Mouse (Mus musculus): ENCODE results near the gene Dcp1b. TPM values are rescaled to one million over a fixed set of nuclear protein-coding genes. Genes with fewer than 3 reads are reported as not detected.

Dcp1b gene
- polyA plus RNA-seq, 1 experiment from 2014 or later = 8.6 TPM

DNA sequence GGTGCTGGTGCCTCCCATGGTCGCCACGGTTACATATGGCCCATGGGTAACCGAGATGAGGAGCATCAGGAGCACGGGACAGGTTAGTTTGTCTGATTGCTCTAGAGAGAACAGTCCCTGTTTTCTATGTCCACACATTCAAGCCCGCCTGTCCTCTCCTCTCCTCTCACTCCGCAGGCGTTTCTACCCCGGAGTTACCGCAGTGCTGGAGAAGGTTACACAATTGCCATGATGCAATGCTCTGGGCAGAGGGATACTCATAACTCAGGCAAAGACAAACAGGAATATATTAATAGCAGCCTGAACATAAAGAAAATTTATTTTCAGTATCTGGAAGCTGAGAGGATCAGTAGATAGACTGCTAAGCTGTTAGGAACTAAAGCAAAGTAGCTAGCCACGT, 37.3 kb upstream of the Dcp1b start:
- WGBS = 69% methylated on average over 10 of the region's 10 CpGs
- no peaks in the 10 kb centered on the region for H3K27me3 ChIP-seq (ENCODE audit: control insufficient read depth, insufficient read depth, low read length)
- no peak overlapping the region for H3K9ac ChIP-seq (ENCODE audit: low read length)
- no peak overlapping the region for H3K4me3 ChIP-seq (ENCODE audit: control insufficient read depth in 1 of 2, insufficient read depth in 1 of 2, low read depth in 1 of 2, low read length in 2 of 2)
- H3K27ac ChIP-seq (replicated peaks in 1 of 2; ENCODE audit: control insufficient read depth in 1 of 2, insufficient read depth in 1 of 2, low read depth in 2 of 2, low read length in 2 of 2) = 0 out of 4 replicates have a peak overlapping the region, but pooled peaks of 1 of the 2 experiments have one; percentile 10
- no peak overlapping the region for H3K4me2 ChIP-seq (ENCODE audit: low read length)
- H3K36me3 ChIP-seq (ENCODE audit: control insufficient read depth, insufficient read depth, low read length) = peaks cover 4% of the 10 kb centered on the region; the same call in 1 of the 2 replicates
- H3K4me1 ChIP-seq (ENCODE audit: control insufficient read depth in 2 of 2, insufficient read depth in 2 of 2, low read length in 2 of 2) = peaks cover 28 to 55% of the 10 kb centered on the region in 2 experiments
- no peak for ATAC-seq (ENCODE audit: insufficient number of reproducible peaks, insufficient read depth, low FRiP score, low read depth)
- no peaks in the 10 kb centered on the region for H3K9me3 ChIP-seq (ENCODE audit: control insufficient read depth, low read length)

GRCm38 (mm10) chr6:119139561-119139960, 35.5 kb upstream of the Dcp1b start:
- Histone ChIP-seq H3K4me1 (ENCODE audit: control insufficient read depth in 2 of 2, insufficient read depth in 2 of 2, low read length in 2 of 2) (peaks cover 23 to 42% of the 10 kb centered on the region in 2 experiments), H3K9ac (ENCODE audit: low read length) (peak overlapping the region; percentile 54), H3K9me3 (ENCODE audit: control insufficient read depth, low read length) (no peaks in the 10 kb centered on the region), H3K27ac (replicated peaks in 1 of 2; ENCODE audit: control insufficient read depth in 1 of 2, insufficient read depth in 1 of 2, low read depth in 2 of 2, low read length in 2 of 2) (peak overlapping the region; percentile 86 to 93), H3K36me3 (ENCODE audit: control insufficient read depth, insufficient read depth, low read length) (peaks cover 8% of the 10 kb centered on the region), H3K27me3 (ENCODE audit: control insufficient read depth, insufficient read depth, low read length) (no peaks in the 10 kb centered on the region), H3K4me2 (ENCODE audit: low read length) (peak overlapping the region; percentile 57), H3K4me3 (ENCODE audit: control insufficient read depth in 1 of 2, insufficient read depth in 1 of 2, low read depth in 1 of 2, low read length in 2 of 2) (peak overlapping the region in 1 of 2 experiments; percentile 1; a peak in 1 of 4 replicates)
- peak; percentile 89 for ATAC-seq (ENCODE audit: insufficient number of reproducible peaks, insufficient read depth, low FRiP score, low read depth)
- 3% methylated on average over 7 of the region's 7 CpGs for WGBS

DNA sequence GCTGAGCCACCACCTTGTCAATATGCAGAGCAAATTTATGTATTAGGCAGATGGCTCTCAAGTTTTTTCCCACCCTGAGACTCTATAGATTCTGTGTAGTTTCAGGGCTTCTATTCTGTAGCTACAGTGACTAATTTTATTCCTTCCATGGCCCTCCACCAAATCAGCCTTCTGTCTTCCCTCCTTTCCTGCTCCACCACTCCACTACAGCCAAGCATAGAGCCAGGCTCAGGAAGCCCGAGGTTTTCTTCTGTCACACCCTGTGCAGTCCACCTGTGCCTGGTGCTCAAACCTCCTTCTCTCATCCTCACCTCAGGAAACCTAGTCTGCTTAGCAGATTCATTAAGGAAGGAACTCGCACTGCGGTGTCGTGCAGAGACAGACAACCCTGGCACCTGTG, 29.9 kb upstream of the Dcp1b start:
- Histone ChIP-seq H3K4me1 (ENCODE audit: control insufficient read depth in 2 of 2, insufficient read depth in 2 of 2, low read length in 2 of 2) (peaks cover 8 to 30% of the 10 kb centered on the region in 2 experiments), H3K27me3 (ENCODE audit: control insufficient read depth, insufficient read depth, low read length) (no peaks in the 10 kb centered on the region), H3K36me3 (ENCODE audit: control insufficient read depth, insufficient read depth, low read length) (peaks cover 16% of the 10 kb centered on the region), H3K4me3 (ENCODE audit: control insufficient read depth in 1 of 2, insufficient read depth in 1 of 2, low read depth in 1 of 2, low read length in 2 of 2) (no peak overlapping the region), H3K27ac (replicated peaks in 1 of 2; ENCODE audit: control insufficient read depth in 1 of 2, insufficient read depth in 1 of 2, low read depth in 2 of 2, low read length in 2 of 2) (peak overlapping the region in 1 of 2 experiments; percentile 28; a peak in 1 of 4 replicates), H3K4me2 (ENCODE audit: low read length) (no peak overlapping the region), H3K9me3 (ENCODE audit: control insufficient read depth, low read length) (peaks cover 6% of the 10 kb centered on the region; the same call in 1 of the 2 replicates), H3K9ac (ENCODE audit: low read length) (no peak overlapping the region)
- WGBS = 39% methylated on average over 4 of the region's 4 CpGs
- no peak for ATAC-seq (ENCODE audit: insufficient number of reproducible peaks, insufficient read depth, low FRiP score, low read depth)

DNA sequence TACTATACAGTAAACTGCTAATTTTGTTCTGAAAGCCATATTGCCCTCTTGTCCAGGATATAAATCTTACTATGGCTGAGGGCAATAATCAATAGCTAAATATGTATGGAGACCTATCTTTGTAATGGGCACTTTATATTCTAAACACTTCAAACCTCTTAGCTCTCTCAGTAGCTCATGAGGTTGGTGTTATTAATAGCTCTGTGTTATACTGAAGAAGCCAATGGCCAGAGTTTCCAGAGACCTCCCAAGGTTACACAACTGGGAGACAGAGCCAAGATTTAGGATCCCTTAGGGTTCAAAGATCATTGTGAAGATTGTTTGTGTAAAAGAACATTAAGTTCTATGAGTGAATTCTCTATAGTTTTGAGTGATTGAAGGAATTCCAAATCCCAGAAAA, 9.4 kb upstream of the Dcp1b start:
- Histone ChIP-seq H3K9me3 (ENCODE audit: control insufficient read depth, low read length) (no peaks in the 10 kb centered on the region), H3K27me3 (ENCODE audit: control insufficient read depth, insufficient read depth, low read length) (no peaks in the 10 kb centered on the region), H3K36me3 (ENCODE audit: control insufficient read depth, insufficient read depth, low read length) (peaks cover 46% of the 10 kb centered on the region), H3K4me3 (ENCODE audit: control insufficient read depth in 1 of 2, insufficient read depth in 1 of 2, low read depth in 1 of 2, low read length in 2 of 2) (no peak overlapping the region), H3K27ac (replicated peaks in 1 of 2; ENCODE audit: control insufficient read depth in 1 of 2, insufficient read depth in 1 of 2, low read depth in 2 of 2, low read length in 2 of 2) (peak overlapping the region in 1 of 2 experiments; percentile 58; a peak in 1 of 4 replicates), H3K4me1 (ENCODE audit: control insufficient read depth in 2 of 2, insufficient read depth in 2 of 2, low read length in 2 of 2) (peaks cover 2 to 32% of the 10 kb centered on the region in 2 experiments; a peak in 3 of 4 replicates), H3K9ac (ENCODE audit: low read length) (no peak overlapping the region), H3K4me2 (ENCODE audit: low read length) (peak overlapping the region; percentile 17; the same call in 1 of the 2 replicates)
- ATAC-seq (ENCODE audit: insufficient number of reproducible peaks, insufficient read depth, low FRiP score, low read depth) = no peak

DNA sequence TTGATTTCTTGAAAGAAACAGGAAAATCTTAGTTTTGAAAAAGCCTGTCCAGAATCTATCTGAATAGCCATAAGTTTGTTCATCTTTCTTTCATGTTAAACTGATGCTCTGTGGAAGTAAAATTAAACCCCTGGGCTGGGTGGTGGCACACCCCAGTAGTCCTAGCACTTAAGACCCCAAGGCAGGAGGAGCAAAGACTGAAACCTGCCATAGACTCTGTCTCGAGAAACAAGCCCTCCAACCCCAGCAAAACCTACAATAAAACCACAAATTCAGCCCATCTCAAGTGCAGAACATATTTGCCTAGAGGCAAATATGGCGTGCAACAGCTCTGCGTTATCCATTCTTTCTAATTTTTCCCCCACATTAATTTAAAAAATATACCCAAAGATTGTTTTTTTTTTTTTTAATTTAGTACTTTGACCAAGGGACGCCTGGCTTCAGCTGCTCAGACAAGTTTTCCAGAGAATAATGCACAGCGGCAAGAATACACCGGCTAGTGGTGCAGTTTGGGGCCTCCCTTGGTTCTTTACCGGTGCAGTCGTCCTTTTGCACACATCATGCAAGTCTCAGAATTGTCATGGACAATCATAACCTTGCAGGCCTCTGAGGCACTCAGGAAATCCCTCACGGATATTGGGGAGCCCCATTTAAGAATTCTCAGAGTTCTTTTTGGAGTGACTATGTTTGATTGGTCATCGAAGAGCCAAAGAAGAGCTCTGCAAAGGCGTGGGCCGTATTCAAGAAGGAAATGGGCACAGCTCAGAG, 562 bp upstream of the Dcp1b start:
- Histone ChIP-seq H3K4me2 (ENCODE audit: low read length) (peak overlapping the region; percentile 82), H3K27ac (replicated peaks in 1 of 2; ENCODE audit: control insufficient read depth in 1 of 2, insufficient read depth in 1 of 2, low read depth in 2 of 2, low read length in 2 of 2) (peak overlapping the region; percentile 20 to 80), H3K9ac (ENCODE audit: low read length) (peak overlapping the region; percentile 79; the same call in 1 of the 2 replicates), H3K4me3 (ENCODE audit: control insufficient read depth in 1 of 2, insufficient read depth in 1 of 2, low read depth in 1 of 2, low read length in 2 of 2) (peak overlapping the region; percentile 62 to 91), H3K9me3 (ENCODE audit: control insufficient read depth, low read length) (no peaks in the 10 kb centered on the region), H3K36me3 (ENCODE audit: control insufficient read depth, insufficient read depth, low read length) (peaks cover 15% of the 10 kb centered on the region), H3K27me3 (ENCODE audit: control insufficient read depth, insufficient read depth, low read length) (no peaks in the 10 kb centered on the region), H3K4me1 (ENCODE audit: control insufficient read depth in 2 of 2, insufficient read depth in 2 of 2, low read length in 2 of 2) (peaks cover 21 to 55% of the 10 kb centered on the region in 2 experiments)
- no peak for ATAC-seq (ENCODE audit: insufficient number of reproducible peaks, insufficient read depth, low FRiP score, low read depth)
- 55% methylated on average over 12 of the region's 12 CpGs for WGBS

- H3K9ac ChIP-seq (ENCODE audit: low read length) = peak overlapping the region; percentile 79
- H3K4me1 ChIP-seq (ENCODE audit: control insufficient read depth in 2 of 2, insufficient read depth in 2 of 2, low read length in 2 of 2) = peaks cover 26 to 65% of the 10 kb centered on the region in 2 experiments
Measured at GRCm38 (mm10) chr6:119176103-119176502, 1.1 kb downstream of the Dcp1b start.

GRCm38 (mm10) chr6:119177101-119177500, 2.0 kb downstream of the Dcp1b start:
- Histone ChIP-seq H3K4me1 (ENCODE audit: control insufficient read depth in 2 of 2, insufficient read depth in 2 of 2, low read length in 2 of 2) (peaks cover 29 to 67% of the 10 kb centered on the region in 2 experiments), H3K4me3 (ENCODE audit: control insufficient read depth in 1 of 2, insufficient read depth in 1 of 2, low read depth in 1 of 2, low read length in 2 of 2) (peak overlapping the region in 1 of 2 experiments; percentile 4; a peak in 1 of 4 replicates), H3K27ac (replicated peaks in 1 of 2; ENCODE audit: control insufficient read depth in 1 of 2, insufficient read depth in 1 of 2, low read depth in 2 of 2, low read length in 2 of 2) (peak overlapping the region; percentile 40 to 80; a peak in 3 of 4 replicates), H3K9ac (ENCODE audit: low read length) (peak overlapping the region; percentile 79), H3K27me3 (ENCODE audit: control insufficient read depth, insufficient read depth, low read length) (no peaks in the 10 kb centered on the region), H3K36me3 (ENCODE audit: control insufficient read depth, insufficient read depth, low read length) (peaks cover 18% of the 10 kb centered on the region), H3K9me3 (ENCODE audit: control insufficient read depth, low read length) (no peaks in the 10 kb centered on the region), H3K4me2 (ENCODE audit: low read length) (peak overlapping the region; percentile 82)
- WGBS = 7% methylated on average over 8 of the region's 8 CpGs
- no peak for ATAC-seq (ENCODE audit: insufficient number of reproducible peaks, insufficient read depth, low FRiP score, low read depth)

More at GRCm38 (mm10) chr6:119176103-119176502, 1.1 kb downstream of the Dcp1b start:
- H3K4me2 ChIP-seq (ENCODE audit: low read length) = peak overlapping the region; percentile 82
- no peak for ATAC-seq (ENCODE audit: insufficient number of reproducible peaks, insufficient read depth, low FRiP score, low read depth)
- H3K36me3 ChIP-seq (ENCODE audit: control insufficient read depth, insufficient read depth, low read length) = peaks cover 22% of the 10 kb centered on the region
- peak overlapping the region; percentile 11 to 80; a peak in 2 of 4 replicates for H3K27ac ChIP-seq (replicated peaks in 1 of 2; ENCODE audit: control insufficient read depth in 1 of 2, insufficient read depth in 1 of 2, low read depth in 2 of 2, low read length in 2 of 2)
- H3K27me3 ChIP-seq (ENCODE audit: control insufficient read depth, insufficient read depth, low read length) = no peaks in the 10 kb centered on the region
- WGBS = 59% methylated on average over 7 of the region's 7 CpGs
- no peaks in the 10 kb centered on the region for H3K9me3 ChIP-seq (ENCODE audit: control insufficient read depth, low read length)
- peak overlapping the region in 1 of 2 experiments; percentile 62; a peak in 2 of 4 replicates for H3K4me3 ChIP-seq (ENCODE audit: control insufficient read depth in 1 of 2, insufficient read depth in 1 of 2, low read depth in 1 of 2, low read length in 2 of 2)
